Mouse (Mus musculus) fibroblast of lung, adult 2 months (primary cell): ENCODE results near the gene Cort.
A peak's percentile ranks its signal among the peaks of the same experiment; 100 is the strongest.

Source experiments
- DNase-seq: peaks from one replicate; pipeline ENCODE4 v3.0.0-alpha.2; 2011; ENCODE audit warnings: low read depth

The Cort gene

DNA sequence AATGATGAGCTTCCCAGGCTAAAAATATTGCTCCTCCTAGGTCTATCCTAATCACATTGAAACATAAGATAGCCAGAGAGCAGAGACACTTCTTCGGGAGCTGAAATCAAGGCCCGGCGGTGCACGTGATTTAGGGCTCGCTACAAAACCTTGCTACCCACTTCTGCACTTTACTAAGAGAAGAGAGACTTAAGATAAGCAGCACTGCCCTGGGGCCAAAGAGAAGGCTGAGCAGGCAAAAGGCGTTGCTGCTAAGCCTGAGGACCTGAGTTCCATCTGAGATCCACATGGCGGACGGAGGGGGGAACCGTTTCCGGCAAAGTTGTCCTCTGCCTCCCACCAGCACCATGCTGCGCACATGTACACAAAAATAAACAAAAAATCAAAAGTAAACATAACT is 28.0 kb downstream of the Cort start:
- no peak for DNase-seq

DNA sequence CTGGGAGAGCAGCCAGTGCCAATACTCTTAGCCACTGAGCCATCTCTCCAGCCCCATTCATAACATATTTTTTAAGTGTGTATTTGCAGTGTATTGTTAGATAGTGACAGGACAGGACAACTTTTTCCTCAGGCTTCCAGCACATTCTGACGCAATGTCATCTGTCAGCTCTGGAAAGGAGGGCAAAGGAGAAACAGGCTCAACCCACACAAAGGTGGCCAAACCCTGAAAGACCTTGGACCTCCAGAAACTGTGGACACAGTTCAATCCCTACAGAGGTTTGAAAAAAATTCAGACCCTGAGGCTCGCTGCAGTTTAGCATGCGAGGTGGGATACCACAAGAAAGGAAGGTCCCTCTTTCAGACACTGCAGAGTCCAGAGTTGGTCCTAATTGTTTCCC is 28.6 kb downstream of the Cort start:
- DNase-seq, result no peak

DNA sequence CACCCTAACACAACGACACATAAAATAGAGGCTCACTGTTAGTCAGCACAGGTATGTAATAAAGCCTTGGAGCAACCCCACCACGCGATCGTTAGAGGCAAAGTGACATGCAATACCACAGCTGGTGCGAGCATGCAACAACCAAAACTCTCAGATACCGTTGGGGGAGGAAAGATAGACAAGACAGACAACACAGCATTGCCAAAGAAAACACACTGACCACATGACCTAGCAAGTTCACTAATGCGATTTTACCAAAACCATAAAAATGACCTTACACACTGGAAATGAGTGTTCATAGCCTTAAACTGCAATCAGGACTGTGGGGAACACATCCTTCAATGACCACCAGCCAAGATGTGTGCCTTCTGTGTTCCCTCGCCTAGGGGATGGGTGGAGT is 35.2 kb downstream of the Cort start:
- no peak for DNase-seq

DNA sequence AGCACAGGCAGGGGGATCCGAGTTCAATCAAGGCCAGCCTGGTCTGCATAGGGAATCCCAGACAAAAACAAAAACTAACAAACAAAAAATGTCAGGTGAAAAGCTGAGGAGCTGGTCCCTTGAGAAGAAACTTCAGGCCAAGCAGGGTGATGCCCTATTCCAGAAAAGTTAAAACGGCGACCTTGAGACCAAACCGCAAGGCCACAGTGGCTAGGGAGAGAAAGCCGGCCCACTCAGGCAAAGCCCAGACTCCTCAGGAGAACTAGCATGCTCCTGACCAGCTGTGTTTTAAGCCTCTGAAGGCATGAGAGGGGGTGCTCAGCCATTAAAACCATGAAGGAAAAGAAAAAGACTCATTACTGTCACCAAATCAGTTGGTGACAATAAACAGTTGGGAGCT is 41.2 kb downstream of the Cort start:
- no peak for DNase-seq

DNA sequence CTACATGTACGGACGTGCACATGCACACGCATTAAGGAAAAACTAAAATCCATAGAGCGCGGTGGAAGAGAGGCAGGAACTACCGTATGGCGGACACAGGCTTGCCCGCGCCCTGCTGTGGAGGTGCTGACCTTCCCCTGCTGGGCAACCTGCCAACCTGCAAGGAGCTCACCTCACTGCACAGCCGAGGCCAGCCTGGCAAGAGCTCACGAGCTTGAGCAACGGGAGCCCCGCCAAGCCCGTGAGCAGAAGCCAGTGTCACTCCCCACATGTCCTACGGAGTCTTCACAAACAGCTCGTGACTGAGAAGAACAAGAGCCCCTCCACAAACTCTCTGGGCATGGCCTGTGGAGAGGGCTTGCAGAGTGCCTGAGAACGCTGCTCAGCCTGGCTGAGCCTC is 45.0 kb downstream of the Cort start:
- DNase-seq, result no peak

DNA sequence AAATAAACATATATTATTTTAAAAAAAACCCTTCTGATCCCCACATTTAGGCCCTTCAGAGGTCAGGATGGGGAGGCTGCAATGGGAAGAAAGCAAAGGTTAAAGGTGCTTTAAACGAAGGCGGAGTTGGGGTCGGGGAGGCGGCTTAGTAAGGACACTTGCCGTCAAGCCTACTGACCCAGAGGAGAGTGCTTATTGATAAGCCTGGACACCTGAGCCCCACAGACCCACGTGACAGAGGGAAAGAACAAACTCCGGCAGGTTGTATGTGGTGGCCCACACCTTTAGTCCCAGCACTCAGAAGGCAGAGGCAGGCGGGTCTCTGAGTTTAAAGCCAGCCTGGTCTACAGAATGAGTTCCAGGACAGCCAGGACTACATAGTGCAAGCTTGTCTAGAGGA is 46.5 kb downstream of the Cort start:
- no peak for DNase-seq

DNA sequence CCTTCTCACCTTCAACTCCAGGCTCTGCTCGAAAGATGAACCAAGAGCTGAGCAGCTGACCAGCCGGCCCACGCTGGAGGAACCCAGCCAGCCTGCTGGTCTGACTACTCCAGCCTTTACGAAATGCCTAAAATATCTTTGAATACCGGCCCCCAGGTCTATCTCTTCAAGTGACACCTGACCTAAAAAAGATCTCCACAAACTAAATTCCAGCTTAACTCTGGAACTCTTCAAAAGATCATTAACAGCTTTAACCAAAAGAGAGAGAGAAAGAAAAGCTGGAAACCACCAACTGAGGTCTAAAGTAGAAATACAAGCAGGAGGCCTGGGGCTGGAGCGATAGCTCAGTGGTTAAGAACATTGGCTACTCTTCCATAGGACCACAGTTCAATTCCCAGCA is 46.9 kb downstream of the Cort start:
- no peak for DNase-seq

DNA sequence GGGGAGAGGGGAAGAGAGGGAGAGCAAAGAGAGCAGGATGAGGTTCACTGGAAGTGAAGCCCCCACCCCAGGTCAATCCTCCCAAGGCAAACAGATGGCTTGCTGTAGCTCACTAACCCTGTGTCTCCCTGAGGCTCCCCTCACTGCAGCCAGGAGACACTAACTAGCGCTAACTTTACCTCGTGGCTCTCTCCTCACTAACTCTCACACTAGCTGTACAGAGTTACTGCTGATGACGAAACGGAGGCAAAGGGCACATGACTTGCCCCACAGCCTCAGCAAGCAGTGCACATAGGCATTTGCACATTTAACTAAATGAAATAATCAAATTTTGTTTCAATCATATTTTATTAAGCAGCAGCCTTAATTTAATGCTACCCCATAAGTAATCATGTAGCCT is 48.3 kb downstream of the Cort start:
- DNase-seq, result no peak

DNA sequence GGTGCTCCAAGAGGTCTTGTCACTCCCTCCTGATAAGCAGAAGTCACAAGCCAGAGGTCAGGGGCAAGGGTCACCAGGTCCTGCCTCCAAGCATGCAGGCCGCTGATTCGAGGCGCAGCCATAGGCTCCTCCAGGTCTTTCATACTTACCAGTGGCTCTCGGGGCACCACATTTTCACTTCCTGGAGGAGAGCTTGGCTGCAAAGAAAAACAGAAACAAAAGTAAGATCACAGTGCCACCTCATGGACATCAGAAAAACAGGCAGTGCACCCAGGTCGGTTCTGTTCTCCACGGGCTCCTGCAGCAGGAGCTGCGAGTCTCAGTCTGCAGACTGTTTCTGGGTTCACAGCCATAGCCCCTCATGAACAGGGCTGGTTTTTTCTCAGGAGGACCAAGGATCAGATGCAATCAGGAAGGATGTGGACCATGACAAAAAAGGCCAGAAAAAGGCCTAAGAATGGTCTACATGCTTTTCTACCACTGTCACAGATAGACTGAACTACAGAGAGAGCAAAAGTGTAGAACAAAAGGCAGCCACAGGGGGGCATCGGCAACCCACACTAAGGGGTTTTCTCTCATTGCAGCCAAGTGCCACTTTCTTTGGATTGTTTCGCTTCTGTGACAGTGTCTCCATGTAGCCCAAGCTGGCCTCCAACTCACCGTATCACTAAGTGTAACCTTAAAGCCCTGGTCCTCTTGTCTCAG is 50.5 kb downstream of the Cort start:
- DNase-seq, result peak; percentile 64

DNA sequence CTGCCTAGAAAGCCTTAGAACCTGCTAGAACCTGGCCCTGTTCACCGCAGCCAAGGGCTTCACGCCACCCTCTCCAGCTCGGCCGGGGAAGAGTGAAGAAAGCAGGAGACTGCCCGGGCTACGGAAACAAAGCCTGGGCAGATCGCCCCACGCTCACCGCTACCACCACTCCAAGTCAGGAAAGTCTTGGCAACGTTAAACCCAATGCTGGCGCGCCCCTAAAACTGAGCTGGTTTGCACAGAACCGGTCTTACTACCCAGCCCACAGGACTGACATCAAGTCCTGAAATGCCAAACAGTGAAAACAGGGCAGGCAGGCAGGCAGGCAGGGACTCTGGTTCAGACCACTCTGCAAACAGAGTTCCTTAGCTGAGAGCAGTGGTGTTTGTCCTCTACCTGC is 51.5 kb downstream of the Cort start:
- DNase-seq, result no peak
